Mouse (Mus musculus) ES-Bruce4 (cell line): ENCODE results near the gene Trpm8. TPM values are rescaled to one million over a fixed set of nuclear protein-coding genes. Genes with fewer than 3 reads are reported as not detected.

Experiments used
- H3K27ac ChIP-seq: 2 replicates; pipeline ENCODE4 v1.5.1; 2012; ENCODE audit warnings: low read length, inconsistent platforms; ENCODE audit not compliant: insufficient read depth
- H3K27me3 ChIP-seq: 2 replicates; pipeline ENCODE4 v1.6.1; 2012; ENCODE audit warnings: mild to moderate bottlenecking, low read length, inconsistent platforms; ENCODE audit not compliant: control insufficient read depth, poor library complexity, insufficient read depth, severe bottlenecking
- H3K36me3 ChIP-seq: 2 replicates; pipeline ENCODE4 v1.6.1; 2012; ENCODE audit warnings: inconsistent platforms, mild to moderate bottlenecking, low read length, moderate library complexity; ENCODE audit not compliant: control insufficient read depth, poor library complexity, insufficient read depth, severe bottlenecking
- H3K4me1 ChIP-seq: one replicate; pipeline ENCODE4 v1.8.1; 2011; ENCODE audit warnings: low read length; ENCODE audit not compliant: control insufficient read depth, insufficient read depth
- H3K4me3 ChIP-seq: 2 replicates; pipeline ENCODE4 v1.5.1; 2011; ENCODE audit warnings: low read depth, mild to moderate bottlenecking, low read length
- H3K9ac ChIP-seq: 2 replicates; pipeline ENCODE4 v1.6.1; 2012; ENCODE audit warnings: low read depth, mild to moderate bottlenecking, inconsistent platforms; ENCODE audit not compliant: poor library complexity, severe bottlenecking
- H3K9me3 ChIP-seq: replicated peaks from 2 replicates; pipeline ENCODE4 v1.6.1; 2012; ENCODE audit warnings: mild to moderate bottlenecking, low read length, inconsistent platforms; ENCODE audit not compliant: control insufficient read depth, poor library complexity, insufficient read depth, severe bottlenecking
- CTCF ChIP-seq: IDR thresholded peaks from one replicate; pipeline ENCODE4 v1.8.1; 2011; ENCODE audit warnings: low read depth, low read length
- EP300 ChIP-seq: IDR thresholded peaks from 2 replicates; pipeline ENCODE4 v1.6.1; 2011; ENCODE audit warnings: low read depth, low read length; ENCODE audit not compliant: insufficient read depth
- POLR2A ChIP-seq: IDR thresholded peaks from one replicate; pipeline ENCODE4 v1.8.1; 2011; ENCODE audit warnings: low read length; ENCODE audit not compliant: insufficient read depth
- polyA plus RNA-seq: library from polyadenylated mRNA; stranded (reverse); fragments of >200 nt; gene quantifications from 2 replicates; pipeline ENCODE4 v1.2.4, GENCODE M21; 2011; ENCODE audit warnings: low read depth; ENCODE audit not compliant: missing spikeins, insufficient read depth, insufficient read length

Gene Trpm8
- polyA plus RNA-seq, 1 experiment, result not detected

GRCm38 (mm10) chr1:88424602-88425252, 147.3 kb downstream of the Trpm8 start:
- H3K4me1 ChIP-seq, result no peaks in the 10 kb centered on the region
- no peak overlapping the region for H3K4me3 ChIP-seq
- no peaks in the 10 kb centered on the region for H3K27me3 ChIP-seq
- TF ChIP-seq CTCF, result peak; percentile 97
- 0 out of 2 replicates have a peak, but pooled peaks have one; percentile 14 for TF ChIP-seq EP300
- no peak for TF ChIP-seq POLR2A
- H3K27ac ChIP-seq, result no peak overlapping the region
- H3K36me3 ChIP-seq, result no peaks in the 10 kb centered on the region
- no peak overlapping the region for H3K9ac ChIP-seq
- H3K9me3 ChIP-seq, result no peaks in the 10 kb centered on the region

DNA sequence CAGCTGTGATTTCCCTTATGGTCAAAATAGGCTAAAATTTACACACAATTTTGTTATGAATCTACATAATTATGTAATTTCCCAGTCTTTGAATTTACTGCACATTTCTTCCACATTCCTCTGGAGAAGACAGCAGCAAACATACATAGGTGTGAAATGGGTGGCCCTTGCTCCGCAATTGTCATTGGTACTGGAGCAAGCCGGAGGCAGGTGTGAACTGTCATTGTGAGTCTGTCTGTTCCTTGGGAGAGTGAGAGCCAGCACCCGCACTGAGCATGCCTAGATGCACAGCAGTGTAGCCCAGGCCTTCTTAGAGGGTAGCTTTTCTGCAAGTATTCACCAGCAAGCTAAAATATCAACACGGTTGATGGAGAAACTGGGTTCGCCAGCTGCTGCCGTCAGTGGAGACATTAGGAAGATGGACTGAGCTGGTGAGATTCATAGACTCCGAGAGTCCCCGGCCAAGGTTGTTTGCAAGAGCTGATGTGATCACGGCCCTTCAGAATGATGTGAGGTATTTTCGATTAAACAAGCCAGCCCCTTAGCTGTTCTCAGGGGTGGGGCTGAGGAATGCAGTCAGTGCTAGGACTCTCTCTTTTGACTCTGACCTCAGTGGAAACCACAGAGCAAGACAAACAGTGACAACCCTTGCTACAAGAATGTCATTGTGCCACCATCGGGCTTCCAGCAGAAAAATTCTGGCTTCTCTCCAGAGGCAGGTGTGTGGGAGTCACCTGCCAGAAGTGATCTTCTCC, 150.7 kb downstream of the Trpm8 start:
- no peak overlapping the region for H3K4me3 ChIP-seq
- no peaks in the 10 kb centered on the region for H3K4me1 ChIP-seq
- no peaks in the 10 kb centered on the region for H3K9me3 ChIP-seq
- H3K27me3 ChIP-seq, result no peaks in the 10 kb centered on the region
- no peak overlapping the region for H3K27ac ChIP-seq
- H3K36me3 ChIP-seq, result no peaks in the 10 kb centered on the region
- no peak overlapping the region for H3K9ac ChIP-seq
- no peak for TF ChIP-seq EP300
- no peak for TF ChIP-seq POLR2A
- TF ChIP-seq CTCF, result no peak

DNA sequence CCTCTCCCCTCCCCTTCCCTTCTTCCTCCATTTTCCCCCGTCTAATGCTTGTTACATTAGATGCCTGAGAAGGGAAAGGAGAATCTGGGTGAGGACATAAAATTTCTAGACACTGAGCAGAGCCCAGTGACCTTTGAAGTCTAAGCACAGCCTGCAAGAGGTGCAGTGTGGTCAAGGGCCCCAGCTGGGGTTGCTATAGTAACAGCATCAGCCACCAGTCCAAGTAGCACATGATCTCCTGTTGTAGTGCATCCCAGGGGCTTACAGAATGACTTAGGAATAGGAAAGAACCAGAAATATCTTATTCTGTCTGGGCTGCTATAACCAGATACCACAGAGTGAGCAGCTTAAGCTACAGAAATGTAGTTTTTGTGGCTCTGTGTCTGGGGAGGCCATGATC, 152.0 kb downstream of the Trpm8 start:
- no peak overlapping the region for H3K9ac ChIP-seq
- TF ChIP-seq CTCF, result no peak
- no peak for TF ChIP-seq POLR2A
- no peak for TF ChIP-seq EP300
- no peaks in the 10 kb centered on the region for H3K9me3 ChIP-seq
- H3K36me3 ChIP-seq, result no peaks in the 10 kb centered on the region
- H3K4me3 ChIP-seq, result no peak overlapping the region
- no peaks in the 10 kb centered on the region for H3K4me1 ChIP-seq
- no peak overlapping the region for H3K27ac ChIP-seq
- H3K27me3 ChIP-seq, result no peaks in the 10 kb centered on the region

DNA sequence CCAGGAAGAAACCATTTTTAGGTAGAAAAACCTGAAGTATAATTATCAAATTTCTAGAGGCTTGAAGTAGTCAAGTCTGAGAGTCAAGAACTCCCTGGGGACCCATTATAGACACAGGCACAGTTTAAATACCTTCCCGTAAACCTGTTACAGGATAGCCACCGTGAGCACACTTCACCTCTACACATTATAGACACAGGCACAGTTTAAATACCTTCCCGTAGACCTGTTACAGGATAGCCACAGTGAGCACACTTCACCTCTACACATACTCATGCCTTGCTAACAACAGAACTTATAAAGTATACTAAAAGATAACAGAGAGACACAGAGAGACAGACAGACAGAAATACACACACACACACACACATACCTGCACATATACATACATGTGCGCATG, 153.8 kb downstream of the Trpm8 start:
- H3K27me3 ChIP-seq, result no peaks in the 10 kb centered on the region
- H3K9ac ChIP-seq, result no peak overlapping the region
- H3K9me3 ChIP-seq, result no peaks in the 10 kb centered on the region
- no peaks in the 10 kb centered on the region for H3K36me3 ChIP-seq
- H3K4me1 ChIP-seq, result no peaks in the 10 kb centered on the region
- no peak for TF ChIP-seq POLR2A
- no peak for TF ChIP-seq CTCF
- no peak for TF ChIP-seq EP300
- H3K27ac ChIP-seq, result no peak overlapping the region
- H3K4me3 ChIP-seq, result no peak overlapping the region

DNA sequence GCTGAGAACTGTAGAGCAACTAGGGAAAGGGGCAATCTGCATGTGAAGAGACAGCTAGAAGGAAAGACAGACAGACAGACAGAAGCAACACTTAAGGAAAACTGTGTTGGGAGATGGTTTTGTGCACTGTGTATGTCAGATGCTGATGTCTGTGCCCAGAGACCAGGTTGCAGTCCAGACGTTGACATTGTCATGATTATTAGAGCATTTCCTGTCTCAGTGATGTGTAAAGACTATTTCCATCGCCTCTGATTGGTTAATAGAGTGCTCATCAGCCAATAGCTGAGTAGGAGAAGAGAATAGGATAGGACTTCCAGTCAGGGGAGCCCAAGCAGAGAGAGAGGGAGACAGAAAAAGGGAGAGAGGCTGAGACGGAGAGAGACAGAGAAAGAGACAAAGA, 155.1 kb downstream of the Trpm8 start:
- no peaks in the 10 kb centered on the region for H3K9me3 ChIP-seq

More for the DNA sequence above, 155.1 kb downstream of the Trpm8 start:
- Histone ChIP-seq H3K9ac (no peak overlapping the region), H3K36me3 (no peaks in the 10 kb centered on the region), H3K27me3 (no peaks in the 10 kb centered on the region), H3K4me1 (no peaks in the 10 kb centered on the region), H3K27ac (no peak overlapping the region), H3K4me3 (no peak overlapping the region)
- no peak for TF ChIP-seq CTCF
- TF ChIP-seq EP300, result no peak
- no peak for TF ChIP-seq POLR2A
